Mouse (Mus musculus) neural tube, postnatal 0 days (tissue): ENCODE measurements around the gene Olfr959. TPM values are rescaled to one million over a fixed set of nuclear protein-coding genes. Genes with fewer than 3 reads are reported as not detected.

Source experiments
- polyA plus RNA-seq: library from polyadenylated mRNA; unstranded; fragments of >200 nt; fragmentation: Nextera tagmentation; extraction: Ambion mirVana; gene quantifications from 2 replicates; pipeline ENCODE4 v1.2.1, GENCODE M21; 2015

Olfr959 gene
- polyA plus RNA-seq = 0.22 TPM in 1 of 2 replicates, not detected in the other

GRCm38 (mm10) chr9:39575469-39575868 is at the start of gene Olfr959:
Gene Olfr959, minus strand, starts transcription at chr9:39575569.

DNA sequence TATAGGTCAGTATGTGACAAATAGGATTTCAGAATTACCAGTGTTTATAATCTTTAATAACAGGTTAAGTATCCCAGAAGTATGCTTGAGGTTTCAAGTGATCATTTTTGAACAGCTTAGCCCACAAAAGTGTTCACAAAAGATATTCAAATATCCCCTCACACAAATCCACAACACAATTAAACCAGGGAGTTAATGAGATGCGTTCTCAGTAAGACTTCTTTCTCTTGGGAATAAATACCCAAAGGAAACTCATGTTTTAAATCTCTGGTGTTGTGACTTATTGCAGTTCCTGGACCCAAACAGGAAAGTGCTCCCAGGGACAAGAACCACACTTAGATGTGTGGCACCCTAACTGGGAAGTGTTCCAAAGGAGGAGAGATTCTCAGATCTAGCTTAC is 45.7 kb upstream of the Olfr959 start, which contains the start of gene Olfr960:
TSS of gene Olfr960 (plus strand) at position 301 of the 400 bp plus-strand sequence.

DNA sequence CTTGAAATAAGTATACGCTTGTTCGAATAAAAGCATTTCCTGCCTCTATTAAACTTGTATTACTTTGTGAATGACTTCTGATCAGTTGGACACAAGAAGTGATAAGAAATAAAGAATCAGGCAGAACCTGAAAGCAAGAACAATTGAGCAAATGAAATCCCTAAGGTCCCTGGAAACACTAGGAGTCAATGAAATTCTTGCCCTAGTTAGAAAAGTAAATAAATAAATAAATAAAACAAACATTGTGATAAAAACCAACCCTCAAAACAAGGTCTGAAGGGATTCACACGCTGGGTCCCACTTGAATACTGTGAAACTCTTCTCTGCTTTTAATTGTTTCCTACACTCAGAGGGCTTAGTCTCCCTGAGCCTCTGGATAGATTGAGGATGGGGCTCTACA is 35.0 kb upstream of the Olfr959 start, which contains the start of gene Olfr148:
TSS of gene Olfr148 (plus strand) at position 301 of the 400 bp plus-strand sequence.

GRCm38 (mm10) chr9:39603999-39604453 is 28.7 kb upstream of the Olfr959 start, which contains the start of gene AW551984:
Gene AW551984, minus strand, starts transcription at chr9:39604403.

GRCm38 (mm10) chr9:39553946-39554345 is 21.4 kb downstream of the Olfr959 start, which contains the start of gene Olfr958:
Gene Olfr958, minus strand, starts transcription at chr9:39554054.

Other genes starting within 250 kb of the Olfr959 start
- gene Olfr948, start 249.5 kb downstream of the Olfr959 start, polyA plus RNA-seq = not detected in 2 replicates
- not detected in 2 replicates for gene Olfr951, start 188.2 kb downstream of the Olfr959 start, polyA plus RNA-seq
- not detected in 2 replicates for gene Olfr952, start 148.4 kb downstream of the Olfr959 start, polyA plus RNA-seq
- not detected in 2 replicates for gene Olfr954, start 118.9 kb downstream of the Olfr959 start, polyA plus RNA-seq
- not detected in 2 replicates for gene Olfr955, start 103.6 kb downstream of the Olfr959 start, polyA plus RNA-seq
- not detected in 2 replicates for gene Olfr44, start 81.6 kb downstream of the Olfr959 start, polyA plus RNA-seq
- gene Olfr957, start 59.8 kb downstream of the Olfr959 start, polyA plus RNA-seq = not detected in 2 replicates
- not detected in 2 replicates for gene Olfr958, start 21.5 kb downstream of the Olfr959 start, polyA plus RNA-seq
- 190 and 211 TPM in 2 replicates for gene AW551984, start 28.8 kb upstream of the Olfr959 start, polyA plus RNA-seq
- not detected in 2 replicates for gene Olfr148, start 35.1 kb upstream of the Olfr959 start, polyA plus RNA-seq
- not detected in 2 replicates for gene Olfr960, start 45.8 kb upstream of the Olfr959 start, polyA plus RNA-seq
- not detected in 2 replicates for gene Olfr961, start 69.5 kb upstream of the Olfr959 start, polyA plus RNA-seq
- gene Olfr963, start 91.6 kb upstream of the Olfr959 start, polyA plus RNA-seq = not detected in 2 replicates
- gene Olfr149, start 131.5 kb upstream of the Olfr959 start, polyA plus RNA-seq = not detected in 2 replicates
- not detected in 2 replicates for gene Olfr965, start 135.8 kb upstream of the Olfr959 start, polyA plus RNA-seq
- gene Olfr150, start 155.4 kb upstream of the Olfr959 start, polyA plus RNA-seq = not detected in 2 replicates
- not detected in 2 replicates for gene Olfr967, start 170.7 kb upstream of the Olfr959 start, polyA plus RNA-seq
- gene Olfr968, start 207.7 kb upstream of the Olfr959 start, polyA plus RNA-seq = not detected in 2 replicates
- not detected in 2 replicates for gene Olfr969, start 215.4 kb upstream of the Olfr959 start, polyA plus RNA-seq
- gene Olfr970, start 233.3 kb upstream of the Olfr959 start, polyA plus RNA-seq = not detected in 2 replicates